Mouse (Mus musculus) testis, adult 2 months (tissue): ENCODE results near the gene Clcn7. TPM values are rescaled to one million over a fixed set of nuclear protein-coding genes. Genes with fewer than 3 reads are reported as not detected.
A peak's percentile ranks its signal among the peaks of the same experiment; 100 is the strongest.

ENCODE experiments used
- H3K27ac ChIP-seq: fragments of 200-500 bp; 2 replicates; pipeline ENCODE4 v1.5.1; 2012; ENCODE audit warnings: low read depth, low read length; ENCODE audit not compliant: control insufficient read depth, insufficient read depth
- H3K27me3 ChIP-seq: fragments of 200-500 bp; 2 replicates; pipeline ENCODE4 v1.6.1; 2012; ENCODE audit warnings: mild to moderate bottlenecking, low read length, moderate library complexity; ENCODE audit not compliant: control insufficient read depth, insufficient read depth
- H3K36me3 ChIP-seq: fragments of 200-500 bp; 2 replicates; pipeline ENCODE4 v1.6.1; 2012; ENCODE audit warnings: mild to moderate bottlenecking, low read length; ENCODE audit not compliant: control insufficient read depth, insufficient read depth
- H3K4me1 ChIP-seq: fragments of 200-500 bp; 2 replicates; pipeline ENCODE4 v1.6.1; 2012; ENCODE audit warnings: low read length; ENCODE audit not compliant: control insufficient read depth, insufficient read depth
- H3K4me3 ChIP-seq: fragments of 200-500 bp; 2 replicates; pipeline ENCODE4 v1.5.1; 2012; ENCODE audit warnings: low read depth, mild to moderate bottlenecking, low read length, moderate library complexity, mixed read lengths; ENCODE audit not compliant: control insufficient read depth
- CTCF ChIP-seq: fragments of 200-500 bp; IDR thresholded peaks from 2 replicates; pipeline ENCODE4 v1.5.1; 2012; ENCODE audit warnings: low read depth, mild to moderate bottlenecking, inconsistent platforms, low read length, moderate library complexity; ENCODE audit not compliant: control insufficient read depth, insufficient read depth, insufficient replicate concordance
- POLR2A ChIP-seq: fragments of 200-500 bp; IDR thresholded peaks from 2 replicates; pipeline ENCODE4 v1.6.1; 2012; ENCODE audit warnings: low read depth, mild to moderate bottlenecking, inconsistent platforms, low read length, moderate library complexity; ENCODE audit not compliant: control insufficient read depth
- polyA plus RNA-seq: library from polyadenylated mRNA; depleted of rRNA; stranded (reverse); fragments of >200 nt; gene quantifications from 2 replicates; pipeline ENCODE4 v1.2.3, GENCODE M21; 2012; rRNA removed

The Clcn7 gene
- 14.1 and 14.8 TPM in 2 replicates for polyA plus RNA-seq

GRCm38 (mm10) chr17:25133275-25133698 lies at the start of gene Clcn7:
TSS of gene Clcn7 (plus strand) at chr17:25133391.
- H3K27ac ChIP-seq = peak within 1 kb of the TSS; percentile 89
- peak within 1 kb of the TSS; percentile 99 for H3K4me3 ChIP-seq

GRCm38 (mm10) chr17:25083444-25083931 lies 49.7 kb upstream of the Clcn7 start, which contains the start of gene Tmem204:
TSS of gene Tmem204 (minus strand) at chr17:25083591.
- Histone ChIP-seq H3K4me1 (peaks cover 4% of the 10 kb centered on the region; the same call in 1 of the 2 replicates), H3K4me3 (no peak within 1 kb of the TSS), H3K27me3 (no peaks in the 10 kb centered on the region), H3K36me3 (no peaks in the 10 kb centered on the region; the same call in 1 of the 2 replicates), H3K27ac (peak within 1 kb of the TSS; percentile 68)
- TF ChIP-seq POLR2A = no peak
- TF ChIP-seq CTCF = peak; percentile 28; the same call in 1 of the 2 replicates

More at GRCm38 (mm10) chr17:25133275-25133698, at the start of gene Clcn7:
- peaks cover 3% of the 10 kb centered on the region for H3K4me1 ChIP-seq
- TF ChIP-seq POLR2A = peak; percentile 66
- no peak for TF ChIP-seq CTCF
- no peaks in the 10 kb centered on the region for H3K27me3 ChIP-seq
- H3K36me3 ChIP-seq = no peaks in the 10 kb centered on the region

GRCm38 (mm10) chr17:25084835-25085385 lies 48.3 kb upstream of the Clcn7 start:
- Histone ChIP-seq H3K36me3 (no peaks in the 10 kb centered on the region; the same call in 1 of the 2 replicates), H3K4me1 (peaks cover 4% of the 10 kb centered on the region; the same call in 1 of the 2 replicates), H3K4me3 (no peak overlapping the region), H3K27me3 (no peaks in the 10 kb centered on the region), H3K27ac (no peak overlapping the region)
- TF ChIP-seq CTCF (no peak; the same call in 1 of the 2 replicates), POLR2A (no peak)

GRCm38 (mm10) chr17:25086724-25087123 lies 46.5 kb upstream of the Clcn7 start:
- Histone ChIP-seq H3K27ac (peak overlapping the region; percentile 41; the same call in 1 of the 2 replicates), H3K27me3 (no peaks in the 10 kb centered on the region), H3K4me3 (peak overlapping the region; percentile 9; the same call in 1 of the 2 replicates), H3K36me3 (peaks cover 1% of the 10 kb centered on the region), H3K4me1 (peaks cover 4% of the 10 kb centered on the region; the same call in 1 of the 2 replicates)
- TF ChIP-seq POLR2A (no peak), CTCF (0 out of 2 replicates have a peak, but pooled peaks have one; percentile 6)

GRCm38 (mm10) chr17:25089158-25089557 lies 44.0 kb upstream of the Clcn7 start:
- Histone ChIP-seq H3K27me3 (no peaks in the 10 kb centered on the region), H3K27ac (no peak overlapping the region), H3K4me1 (peaks cover 4% of the 10 kb centered on the region; the same call in 1 of the 2 replicates), H3K4me3 (no peak overlapping the region), H3K36me3 (peaks cover 1% of the 10 kb centered on the region)
- TF ChIP-seq POLR2A (no peak), CTCF (no peak)

GRCm38 (mm10) chr17:25090450-25090849 lies 42.7 kb upstream of the Clcn7 start:
- Histone ChIP-seq H3K36me3 (peaks cover 1% of the 10 kb centered on the region), H3K4me3 (no peak overlapping the region), H3K27ac (no peak overlapping the region), H3K27me3 (no peaks in the 10 kb centered on the region), H3K4me1 (peaks cover 4% of the 10 kb centered on the region; the same call in 1 of the 2 replicates)
- TF ChIP-seq POLR2A (no peak), CTCF (no peak)

- Histone ChIP-seq H3K4me3 (no peak overlapping the region), H3K4me1 (no peaks in the 10 kb centered on the region; the same call in 1 of the 2 replicates), H3K27ac (no peak overlapping the region), H3K36me3 (no peaks in the 10 kb centered on the region; the same call in 1 of the 2 replicates), H3K27me3 (no peaks in the 10 kb centered on the region)
- TF ChIP-seq CTCF = no peak
Measured at GRCm38 (mm10) chr17:25096221-25096620, 37.0 kb upstream of the Clcn7 start.
